Mouse (Mus musculus): ENCODE data around the gene Pxdn. TPM values are rescaled to one million over a fixed set of nuclear protein-coding genes. Genes with fewer than 3 reads are reported as not detected.

Gene Pxdn
- 1 to 10 TPM; 3.9 to 7.9 (median 5.4) TPM for total RNA-seq (2022)

DNA sequence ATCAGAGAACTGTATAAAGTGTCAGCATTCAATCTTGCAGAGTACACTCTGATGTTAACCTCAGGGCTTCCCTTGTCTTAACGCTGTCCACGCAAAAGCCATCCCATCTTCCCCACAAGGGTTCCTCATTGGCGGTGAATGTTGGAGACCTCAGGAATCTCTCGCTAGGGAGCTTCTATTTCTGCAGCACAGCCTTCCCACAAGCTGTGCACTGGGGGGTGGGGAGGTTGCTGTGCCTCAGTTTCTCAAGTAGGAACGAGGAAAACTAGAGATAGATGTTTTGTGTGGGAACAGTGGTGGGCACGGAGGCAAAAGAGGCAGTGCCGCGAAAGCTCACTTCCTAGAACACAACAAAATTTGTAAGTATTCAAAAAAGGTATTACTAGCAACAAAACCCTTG, at the start of gene Pxdn:
Pxdn (plus strand) TSS at position 301 of the 400 bp plus-strand sequence.
- no peak for DNase-seq (ENCODE audit: low spot score in 2 of 2)

DNA sequence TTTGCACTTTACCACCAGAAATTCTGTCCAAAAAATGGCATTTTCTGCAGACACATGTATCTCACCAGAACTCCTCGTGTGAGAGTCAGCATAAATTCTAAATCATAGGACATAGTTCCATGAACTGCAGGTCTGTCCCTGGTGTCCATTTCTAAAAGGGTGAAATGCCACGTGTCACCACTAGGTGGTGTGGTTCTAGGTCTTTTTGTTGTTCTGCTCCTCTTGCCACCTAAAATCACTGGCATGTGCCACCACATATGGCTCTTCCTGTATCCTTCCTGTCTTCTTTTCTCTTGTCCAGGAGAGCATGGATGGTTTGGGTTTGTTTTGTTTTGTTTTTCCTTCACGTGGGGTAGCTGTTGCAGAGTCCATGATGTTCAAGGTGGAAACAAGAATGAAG, 42.7 kb upstream of the Pxdn start:
- DNase-seq (ENCODE audit: low spot score in 2 of 2), result no peak

DNA sequence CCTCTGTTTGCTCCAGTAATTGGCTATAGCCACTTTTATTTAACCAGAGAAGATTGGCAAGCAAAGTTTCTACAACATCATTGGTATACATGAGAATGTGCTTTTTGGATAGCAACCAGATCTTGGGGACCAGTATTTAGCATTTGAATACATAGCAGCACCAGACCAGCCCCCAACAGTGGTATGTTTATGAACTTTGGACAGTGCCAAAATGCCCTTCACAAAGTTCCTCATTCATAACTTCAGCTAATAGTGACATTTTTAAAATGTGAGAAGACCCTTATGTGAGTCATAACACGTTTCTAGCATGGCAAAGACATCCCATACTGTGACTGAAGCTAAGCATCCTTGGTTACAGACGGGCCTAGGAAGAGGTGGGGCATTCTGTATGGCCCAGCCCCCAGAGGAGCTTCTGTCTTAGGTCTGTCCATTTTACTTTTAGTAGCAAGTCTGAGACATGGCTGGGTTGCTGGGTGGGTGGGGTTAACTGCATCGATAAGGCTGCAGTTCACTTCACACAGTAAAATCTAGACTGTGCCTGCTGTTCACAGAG, 39.8 kb upstream of the Pxdn start:
- DNase-seq (ENCODE audit: low spot score in 2 of 2), result no peak

DNA sequence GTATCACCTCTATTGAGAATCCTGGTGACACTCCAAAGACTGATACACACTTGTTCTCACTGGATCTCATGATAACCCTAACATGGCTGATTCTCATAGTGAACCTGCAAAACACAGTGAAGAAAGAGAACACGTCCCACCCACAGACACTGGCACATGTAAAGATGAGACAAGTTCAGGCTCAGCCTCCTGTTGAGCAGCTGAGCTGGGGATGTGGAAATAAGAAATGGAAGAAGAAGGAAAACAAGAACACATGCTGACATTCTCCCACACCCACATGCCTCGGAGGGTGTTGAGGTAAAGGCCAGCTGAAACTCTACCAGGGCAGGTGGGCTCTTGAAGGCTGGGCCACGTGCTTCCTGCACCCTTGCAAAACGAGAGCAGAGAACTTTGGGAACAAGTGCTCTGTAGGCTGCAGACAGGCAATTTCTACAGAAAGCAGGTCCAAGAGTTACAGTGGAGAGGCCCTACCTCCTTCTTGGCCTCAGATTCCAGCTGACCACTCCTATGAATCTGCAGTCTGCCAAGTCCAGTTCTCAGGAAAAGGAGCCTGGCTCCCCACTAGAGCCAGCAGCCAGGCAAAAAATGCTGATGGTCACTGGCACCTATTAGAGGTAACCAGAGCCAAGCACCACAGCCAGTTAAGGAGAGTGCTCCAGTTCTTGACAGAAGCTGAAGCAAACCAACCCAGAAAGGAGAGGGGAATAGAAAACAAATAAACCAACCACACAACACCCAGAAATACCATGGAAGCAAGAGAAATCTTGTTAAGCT, 33.1 kb upstream of the Pxdn start:
- peak; percentile 15 to 20 for DNase-seq (ENCODE audit: low spot score in 2 of 2)

DNA sequence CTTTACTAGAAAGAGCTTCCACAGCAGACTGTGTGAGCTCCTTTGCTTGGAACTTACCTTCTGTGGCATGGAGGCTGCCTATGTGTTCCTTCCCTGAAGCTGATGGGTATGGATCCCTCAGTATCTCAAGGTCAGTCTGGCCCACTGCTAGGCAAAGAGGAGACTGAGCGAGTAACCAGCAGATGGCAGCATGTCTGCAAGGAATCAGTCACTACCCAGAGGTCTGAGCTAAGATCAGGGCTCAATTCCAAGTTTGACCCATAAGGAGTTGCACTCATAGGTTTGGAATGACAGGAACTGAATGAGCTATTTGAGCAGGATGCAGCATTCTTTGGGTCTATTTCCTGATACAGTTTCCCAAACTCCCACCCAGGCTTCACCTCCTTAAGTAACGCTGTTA, 30.4 kb upstream of the Pxdn start:
- DNase-seq (ENCODE audit: low spot score in 2 of 2), result peak; percentile 33 to 58

DNA sequence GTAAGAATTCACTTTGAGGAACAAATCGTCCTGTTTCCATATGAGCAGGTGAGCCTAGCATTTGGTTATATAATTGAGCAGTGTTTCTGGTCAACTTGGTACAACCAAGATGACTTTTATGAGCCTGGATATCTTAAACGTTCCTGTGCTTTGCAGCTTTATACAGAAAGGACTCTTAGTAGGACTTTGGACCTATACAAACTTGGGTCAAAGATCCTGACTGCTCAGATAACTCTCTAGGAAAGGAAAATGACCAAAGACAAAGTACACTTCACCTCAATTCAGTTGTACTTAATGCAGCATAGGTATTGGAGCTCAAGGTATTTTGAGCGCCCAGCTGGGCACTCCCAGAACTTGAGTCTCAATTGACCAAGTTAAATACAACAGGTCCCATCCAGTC, 21.3 kb upstream of the Pxdn start:
- no peak for DNase-seq (ENCODE audit: low spot score in 2 of 2)

DNA sequence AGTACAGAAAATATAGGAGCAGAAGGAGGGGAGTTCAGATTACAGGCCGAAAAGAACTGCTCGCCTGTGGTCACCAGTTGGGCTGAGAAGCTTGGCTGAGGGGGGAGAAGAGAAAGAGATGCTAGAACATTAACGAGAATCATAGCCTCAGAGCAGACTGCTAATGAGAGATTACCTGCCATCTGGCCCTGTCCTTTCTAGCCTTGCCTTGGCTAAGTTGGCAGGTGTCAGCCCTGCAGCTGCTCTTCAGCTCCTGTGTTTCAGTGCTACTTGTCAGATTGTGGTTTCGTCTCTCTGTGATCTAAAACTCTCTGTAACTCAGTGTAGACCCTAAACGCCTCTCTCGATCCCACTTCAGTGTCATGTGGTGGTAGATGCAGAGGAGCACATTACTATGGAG, 20.6 kb upstream of the Pxdn start:
- DNase-seq (ENCODE audit: low spot score in 2 of 2), result no peak

DNA sequence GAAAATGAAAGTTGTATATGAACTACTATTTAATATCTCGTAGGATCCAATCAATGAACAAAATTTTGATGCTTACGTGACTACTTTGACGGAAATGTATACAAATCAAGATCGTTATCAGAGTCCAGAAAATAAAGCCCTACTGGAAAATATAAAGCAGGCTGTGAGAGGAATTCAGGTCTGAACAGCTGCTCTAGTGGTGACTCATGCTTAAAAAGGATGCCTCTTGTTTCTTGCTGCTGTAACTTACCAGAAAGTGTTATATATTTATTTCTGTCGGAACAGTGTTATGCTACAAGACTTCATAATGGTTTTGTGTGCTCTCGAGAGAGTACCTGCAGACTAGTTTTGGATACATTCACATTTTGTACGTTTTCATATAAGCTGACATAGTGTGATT, 17.1 kb upstream of the Pxdn start:
- no peak for DNase-seq (ENCODE audit: low spot score in 2 of 2)

DNA sequence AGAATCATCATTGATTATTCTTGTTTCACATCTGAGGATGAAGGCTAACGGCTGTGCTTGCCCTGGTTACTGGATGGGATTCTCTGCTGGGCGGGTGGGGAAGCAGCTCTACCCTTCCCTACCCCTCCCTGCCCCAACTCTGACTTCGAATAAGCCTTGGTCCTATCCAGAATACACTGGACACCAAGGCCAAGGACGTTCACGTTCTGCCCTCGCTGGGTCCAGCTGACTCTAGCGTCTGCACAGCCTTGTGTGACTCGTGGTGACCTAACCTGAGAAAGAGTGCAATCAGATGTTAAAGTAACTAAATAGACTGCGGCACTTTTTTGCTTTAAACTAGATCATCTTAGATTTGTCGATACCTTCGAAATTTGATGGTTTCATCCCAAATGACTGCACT, 15.9 kb upstream of the Pxdn start:
- DNase-seq (ENCODE audit: low spot score in 2 of 2), result no peak

DNA sequence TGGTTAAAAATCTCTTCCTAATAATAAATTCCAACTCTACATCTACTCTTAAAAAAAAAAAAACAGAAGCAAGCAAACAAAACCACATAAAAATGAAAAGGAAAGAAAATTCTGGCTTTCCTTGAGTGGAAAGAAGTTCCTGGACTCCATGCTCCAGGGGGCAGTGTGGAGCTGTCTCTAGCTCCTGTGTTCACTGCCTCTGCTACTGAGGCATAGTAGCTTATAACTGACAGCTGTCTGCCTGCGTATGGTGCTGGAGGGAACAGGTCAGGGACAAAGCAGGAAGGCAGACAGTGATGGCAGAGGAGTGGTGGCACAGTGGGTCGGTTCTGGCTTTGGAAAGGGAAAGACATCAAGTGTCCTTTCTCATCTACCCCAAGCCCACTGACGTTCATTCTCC, 10.5 kb upstream of the Pxdn start:
- peak; percentile 10 to 15 for DNase-seq (ENCODE audit: low spot score in 2 of 2)

DNA sequence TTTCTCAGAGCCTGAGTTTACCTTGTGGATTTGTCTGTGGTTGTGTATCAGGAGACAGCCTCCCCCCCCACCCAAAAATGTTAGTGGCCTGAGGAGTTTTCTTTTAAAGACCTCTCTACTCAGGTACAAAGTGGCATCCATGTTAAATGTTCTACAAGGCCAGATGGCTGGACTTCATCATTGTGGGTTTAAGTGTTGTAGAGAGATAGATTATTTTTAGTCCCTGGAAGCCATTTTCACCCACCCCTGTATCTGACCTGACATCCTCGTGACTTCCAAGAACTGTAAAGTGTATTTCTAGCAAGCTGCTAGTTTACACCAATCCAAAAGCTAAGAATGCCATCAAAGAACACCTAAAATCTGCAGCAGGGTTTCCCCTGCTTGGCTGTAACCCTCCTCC, 6.8 kb upstream of the Pxdn start:
- no peak for DNase-seq (ENCODE audit: low spot score in 2 of 2)

DNA sequence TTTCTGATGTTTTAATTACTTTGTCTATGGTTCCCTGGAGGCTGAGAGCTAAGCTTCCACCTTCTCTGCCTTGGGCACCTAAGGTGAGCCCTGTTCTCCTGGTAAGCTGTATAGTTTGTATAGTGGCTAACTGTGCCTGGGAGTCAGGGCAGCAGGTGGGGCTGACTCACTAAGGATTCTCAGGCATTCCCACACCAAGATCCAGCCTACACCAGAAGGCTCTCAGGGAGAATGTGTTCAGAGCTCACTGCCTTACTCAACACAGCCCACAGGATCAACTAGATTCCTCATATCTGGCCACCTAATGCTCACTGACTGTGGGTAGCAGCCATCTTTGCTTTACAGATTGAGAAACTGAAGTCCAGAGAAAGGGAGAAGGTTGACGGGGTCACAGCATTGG, 4.5 kb upstream of the Pxdn start:
- DNase-seq (ENCODE audit: low spot score in 2 of 2), result no peak

DNA sequence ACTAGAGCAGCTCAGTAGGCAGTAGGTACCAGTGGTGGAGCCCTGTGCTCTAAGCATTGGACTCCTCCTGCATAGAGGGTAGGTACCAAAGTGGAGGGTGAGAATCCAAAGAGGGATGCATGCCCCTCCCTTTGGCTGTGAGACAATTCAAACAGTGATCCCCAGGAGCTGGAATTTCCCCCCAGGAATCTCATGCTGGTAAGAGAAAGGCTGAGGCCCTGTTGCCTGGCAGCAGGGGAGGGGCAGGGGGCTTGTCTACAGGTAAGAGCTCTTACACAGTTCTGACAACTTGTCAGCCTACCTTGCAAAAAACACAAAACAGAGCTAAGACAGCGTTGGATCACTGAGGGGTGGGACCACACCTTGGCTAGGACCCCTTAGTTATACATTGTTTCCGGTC, 3.9 kb upstream of the Pxdn start:
- no peak for DNase-seq (ENCODE audit: low spot score in 2 of 2)

DNA sequence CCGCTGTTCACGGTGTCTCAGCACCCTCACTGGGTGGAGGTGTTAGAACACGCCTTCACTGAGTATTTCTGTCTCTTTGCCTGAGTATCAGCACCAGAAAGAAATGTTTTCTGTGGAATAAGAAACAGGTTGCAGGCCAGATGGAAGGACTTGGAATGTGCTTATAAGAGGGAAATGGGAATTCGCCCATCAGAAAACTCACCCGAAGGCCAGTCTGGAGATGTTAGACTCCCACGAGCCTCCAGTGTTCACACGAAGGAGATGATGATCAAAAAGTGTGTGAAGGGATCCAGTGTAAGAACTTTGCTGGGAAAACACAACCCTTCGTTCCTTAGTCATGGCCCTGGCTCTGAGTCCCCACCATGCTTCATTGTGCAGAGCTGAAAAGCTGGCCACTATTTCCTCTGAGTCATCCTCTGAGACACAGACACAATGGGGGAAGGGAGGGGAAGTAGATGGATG, 3.3 kb upstream of the Pxdn start:
- DNase-seq (ENCODE audit: low spot score in 2 of 2), result no peak

DNA sequence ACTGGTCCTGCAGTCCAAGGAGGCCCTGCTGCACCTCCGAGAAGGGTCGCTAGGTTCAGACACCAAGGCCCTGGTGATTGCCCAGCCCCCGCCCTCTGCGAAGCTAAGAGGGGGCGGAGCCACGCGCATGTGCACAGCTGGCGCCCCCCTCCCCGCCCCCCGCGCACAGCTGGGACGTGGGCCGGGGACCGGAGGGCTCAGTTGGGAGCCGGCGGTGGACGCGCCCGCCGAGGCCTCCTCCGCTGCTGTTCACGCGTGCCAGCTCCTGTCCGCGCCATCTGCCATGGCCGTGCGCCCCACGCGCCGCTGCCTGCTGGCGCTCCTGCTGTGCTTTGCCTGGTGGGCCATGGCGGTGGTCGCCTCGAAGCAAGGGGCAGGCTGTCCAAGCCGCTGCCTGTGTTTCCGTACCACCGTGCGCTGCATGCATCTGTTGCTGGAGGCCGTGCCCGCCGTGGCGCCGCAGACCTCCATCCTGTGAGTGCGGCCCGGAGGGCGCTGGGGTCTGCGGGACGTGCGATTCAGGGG, 505 bp downstream of the Pxdn start:
- peak; percentile 13 to 45 for DNase-seq (ENCODE audit: low spot score in 2 of 2)

DNA sequence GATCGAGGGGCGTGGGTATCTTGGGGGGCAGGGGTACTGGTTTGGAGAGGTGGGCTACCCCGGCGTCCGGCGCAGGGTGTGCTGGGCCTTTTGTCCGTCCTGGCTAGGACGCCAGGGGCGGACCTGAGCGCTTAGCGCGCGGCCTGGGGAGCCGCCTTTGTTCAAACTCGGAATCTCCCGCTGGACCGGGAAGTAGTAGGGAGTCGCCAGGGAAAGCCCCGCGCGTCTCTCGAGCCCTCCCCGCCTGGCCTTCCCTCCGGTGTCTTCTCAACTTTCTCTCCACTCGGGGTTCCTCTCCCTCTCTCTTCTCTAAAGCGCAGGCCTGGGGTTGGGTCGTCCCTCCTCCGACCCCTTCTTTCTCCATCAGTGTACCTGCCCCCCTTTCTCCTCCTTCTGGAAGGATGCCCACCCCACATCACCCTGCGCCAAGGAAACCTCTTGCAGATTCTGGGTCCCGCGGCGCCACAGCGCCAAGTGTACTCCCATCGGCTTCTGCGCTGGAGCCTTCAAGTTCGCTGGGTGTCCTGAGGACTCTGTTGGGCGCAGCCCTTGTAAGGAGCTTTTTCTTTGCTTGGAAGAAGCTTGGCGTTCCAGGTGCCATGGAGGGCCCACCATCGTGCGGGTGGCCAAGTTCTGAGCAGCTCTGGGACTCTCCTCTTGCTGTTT, 1.1 kb downstream of the Pxdn start:
- peak; percentile 24 to 32 for DNase-seq (ENCODE audit: low spot score in 2 of 2)

DNA sequence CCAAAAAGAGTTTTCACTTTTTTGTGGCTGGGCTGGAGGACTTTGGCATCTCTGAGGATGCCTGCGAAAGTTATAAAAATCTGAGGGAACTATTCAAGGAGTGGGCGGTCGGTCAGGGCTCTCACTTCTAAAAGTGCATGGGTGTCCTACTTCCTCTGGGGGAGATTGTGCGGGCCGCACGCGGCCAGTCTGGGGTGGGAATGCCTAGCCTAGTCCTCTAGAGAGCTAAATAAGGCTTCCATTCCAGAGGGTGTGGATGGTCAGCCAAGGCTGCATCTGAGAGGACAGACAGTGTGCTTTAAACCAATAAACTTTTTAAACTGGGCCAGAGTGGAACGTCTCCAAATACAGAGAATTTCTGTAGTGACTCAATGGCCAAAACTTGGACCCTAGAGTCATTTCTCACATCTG, 1.9 kb downstream of the Pxdn start:
- peak; percentile 14 to 53 for DNase-seq (ENCODE audit: low spot score in 2 of 2)

DNA sequence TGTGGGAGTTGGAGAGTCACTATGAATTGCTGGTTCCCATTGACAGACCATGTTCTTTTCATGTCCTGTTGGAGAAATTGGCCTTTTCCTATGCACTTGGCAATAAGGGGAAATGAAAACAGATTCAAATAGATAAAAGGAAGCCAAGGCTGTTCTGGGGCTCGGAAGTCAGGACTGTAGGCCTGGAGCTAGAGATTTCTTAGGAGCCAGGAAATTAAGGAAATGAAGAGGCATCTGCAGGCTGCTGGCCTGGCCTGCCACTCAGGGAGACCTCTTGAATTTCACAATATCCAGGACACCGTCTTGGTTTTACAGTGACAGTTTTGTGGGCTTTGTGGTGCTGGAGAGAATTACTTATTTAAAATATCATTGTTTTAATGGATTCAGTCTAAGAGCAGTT, 5.0 kb downstream of the Pxdn start:
- no peak for DNase-seq (ENCODE audit: low spot score in 2 of 2)

DNA sequence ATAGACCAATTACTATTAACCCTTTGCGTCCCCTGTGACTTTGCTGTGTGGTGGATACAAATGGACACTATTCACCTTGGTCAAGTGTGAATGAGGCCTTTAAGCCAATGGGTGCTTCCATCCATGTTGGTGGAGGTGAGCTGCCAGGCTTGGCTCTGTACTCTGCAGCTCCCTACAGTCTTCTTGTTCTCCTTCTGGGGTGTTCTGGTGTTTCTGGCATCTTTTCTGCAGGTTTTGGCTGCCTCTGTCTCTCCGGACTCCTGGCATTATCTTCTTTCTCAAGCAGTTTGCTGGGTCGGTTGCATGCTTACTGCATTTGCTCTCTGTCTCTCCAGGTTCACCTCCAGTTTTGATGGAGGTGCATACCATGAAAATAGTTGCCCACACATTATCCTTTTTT, 7.2 kb downstream of the Pxdn start:
- no peak for DNase-seq (ENCODE audit: low spot score in 2 of 2)

DNA sequence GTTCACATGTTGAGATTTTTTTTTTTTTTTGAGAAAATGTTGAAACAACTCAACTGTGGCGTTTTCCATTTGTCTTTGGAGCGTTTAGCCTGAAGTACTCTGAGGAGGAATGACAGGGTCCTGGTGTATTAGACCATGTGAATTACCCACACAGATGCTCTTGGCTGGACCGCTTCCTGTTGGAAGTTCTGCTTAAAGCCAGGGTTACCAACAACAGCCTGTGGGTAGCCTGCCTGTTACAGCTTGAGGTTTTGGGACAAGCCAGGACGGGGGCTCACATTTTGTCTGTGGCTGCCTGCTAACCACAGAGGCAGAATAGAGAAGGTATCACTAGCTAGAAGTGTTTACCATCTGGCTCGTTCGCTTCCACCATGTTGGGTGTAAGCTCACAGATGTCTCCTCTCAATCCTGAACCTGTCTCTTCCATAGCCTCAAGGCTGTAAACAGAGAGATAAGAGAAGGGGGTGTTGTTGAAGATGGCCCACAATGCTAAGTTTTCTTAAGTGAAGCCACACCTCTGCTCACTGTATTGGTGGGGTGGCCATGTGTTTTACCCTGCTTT, 7.9 kb downstream of the Pxdn start:
- DNase-seq (ENCODE audit: low spot score in 2 of 2), result no peak

DNA sequence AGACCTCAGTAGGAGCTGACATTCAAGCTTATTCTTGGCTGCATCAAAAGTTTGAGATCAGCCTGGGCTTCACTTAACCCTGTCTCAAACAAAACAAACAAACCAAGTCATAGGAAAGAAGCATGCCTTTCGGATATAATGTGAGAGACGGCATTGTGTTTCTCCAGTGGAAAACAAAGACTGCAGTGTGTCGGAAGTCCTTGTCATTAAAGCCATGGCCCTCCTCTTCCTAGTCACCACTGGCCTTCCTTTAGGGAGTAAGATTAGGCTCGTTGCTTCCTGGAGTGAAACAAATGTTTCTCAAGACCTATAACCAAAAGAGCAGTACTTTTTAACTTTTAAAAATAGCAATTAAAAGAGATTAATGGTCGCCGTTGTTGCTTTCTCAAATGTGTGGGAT, 13.6 kb downstream of the Pxdn start:
- DNase-seq (ENCODE audit: low spot score in 2 of 2), result no peak

DNA sequence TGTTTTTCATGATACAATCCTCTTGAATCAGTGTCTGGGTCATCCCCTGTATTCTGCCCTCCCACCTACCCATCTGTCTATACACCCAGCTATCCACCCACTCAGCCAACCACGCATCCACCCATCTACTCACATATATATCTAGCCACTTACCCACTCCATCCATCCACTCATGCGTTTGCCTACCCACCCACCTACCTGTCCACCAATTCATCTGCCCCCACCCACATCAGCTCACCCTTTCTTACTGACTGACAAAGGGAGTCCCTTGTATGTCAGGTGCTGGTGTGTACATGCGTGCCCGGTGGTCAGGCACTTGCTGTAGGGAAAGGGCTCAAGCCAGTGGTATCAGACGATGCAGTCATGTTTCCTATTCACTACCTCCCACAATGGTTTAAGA, 14.1 kb downstream of the Pxdn start:
- DNase-seq (ENCODE audit: low spot score in 2 of 2), result no peak

Data from gastrocnemius, adult 8-10 months (tissue).